Mouse (Mus musculus): Measurements from ENCODE around the gene Gm10300. TPM values are rescaled to one million over a fixed set of nuclear protein-coding genes. Genes with fewer than 3 reads are reported as not detected.

Gene Gm10300
- total RNA-seq, 2 experiments from 2014 or later = not detected

DNA sequence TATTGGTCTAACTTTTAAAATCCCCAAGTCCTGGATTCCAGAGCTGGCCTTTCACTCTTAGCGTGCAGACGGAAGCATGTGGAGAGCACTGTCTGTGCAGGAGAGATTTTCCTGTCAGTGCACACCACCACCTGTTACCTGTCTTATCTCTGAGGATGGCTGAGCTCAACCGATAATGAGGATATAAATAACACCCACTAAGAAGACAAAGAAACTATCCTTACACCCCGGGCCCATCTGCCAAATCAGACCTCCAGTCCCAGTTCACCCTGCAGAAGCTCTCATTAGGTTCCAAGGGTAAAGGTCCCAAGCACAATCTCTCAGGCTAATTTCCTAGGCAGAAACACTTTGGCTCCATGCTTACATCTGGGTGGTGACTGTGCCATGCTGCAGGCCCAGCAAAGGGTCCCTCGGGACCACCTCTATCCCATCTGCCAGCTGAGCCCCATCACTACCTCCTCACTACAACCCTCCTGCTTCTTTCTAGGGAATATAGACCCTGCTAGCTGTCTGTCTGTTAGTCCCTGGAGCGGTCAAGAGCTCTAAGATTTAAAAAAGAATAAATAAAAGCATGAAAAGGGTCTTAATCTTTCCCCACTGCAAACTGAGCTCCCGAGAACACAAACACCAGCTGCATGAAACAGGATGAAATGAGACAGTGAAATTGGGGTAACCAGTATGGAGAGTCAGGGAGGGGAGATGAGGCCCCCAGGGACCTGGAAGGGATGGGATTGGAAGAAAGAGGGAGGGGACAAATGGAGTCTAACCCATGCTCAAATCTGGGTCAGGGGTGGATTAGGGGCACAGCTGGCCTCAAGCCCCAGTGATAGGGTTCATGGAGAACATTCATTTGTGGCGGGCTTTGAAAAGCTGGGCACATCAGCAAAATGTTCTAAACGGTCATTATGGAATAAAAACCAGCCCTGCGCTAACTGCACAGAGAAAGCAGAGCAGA lies 22.9 kb upstream of the Gm10300 start:
- intact Hi-C loops (cut with DNase I) = no loop called here

DNA sequence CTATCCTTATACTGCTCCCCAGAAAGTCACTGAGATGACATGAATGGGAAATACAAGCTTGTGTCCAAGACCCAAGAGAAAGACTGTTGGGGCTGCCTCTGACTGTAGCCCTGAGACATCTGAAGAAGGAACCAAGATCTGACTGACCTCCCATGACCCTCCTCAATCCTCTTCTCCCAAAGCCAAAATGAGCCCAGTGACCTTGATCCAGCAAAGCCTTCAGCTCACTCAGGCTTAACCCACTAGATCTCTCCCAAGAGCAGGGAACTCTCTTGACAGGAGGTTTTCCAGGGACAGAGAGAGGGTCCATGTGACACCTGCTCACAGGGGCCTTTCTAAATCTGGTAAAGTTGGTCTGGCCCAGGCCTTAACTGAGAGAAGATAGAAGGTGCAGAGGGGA lies 17.2 kb upstream of the Gm10300 start:
- intact Hi-C loops (cut with DNase I) = no loop called here
- no peak for DNase-seq

More for the DNA sequence above, 22.9 kb upstream of the Gm10300 start:
- DNase-seq = no peak

DNA sequence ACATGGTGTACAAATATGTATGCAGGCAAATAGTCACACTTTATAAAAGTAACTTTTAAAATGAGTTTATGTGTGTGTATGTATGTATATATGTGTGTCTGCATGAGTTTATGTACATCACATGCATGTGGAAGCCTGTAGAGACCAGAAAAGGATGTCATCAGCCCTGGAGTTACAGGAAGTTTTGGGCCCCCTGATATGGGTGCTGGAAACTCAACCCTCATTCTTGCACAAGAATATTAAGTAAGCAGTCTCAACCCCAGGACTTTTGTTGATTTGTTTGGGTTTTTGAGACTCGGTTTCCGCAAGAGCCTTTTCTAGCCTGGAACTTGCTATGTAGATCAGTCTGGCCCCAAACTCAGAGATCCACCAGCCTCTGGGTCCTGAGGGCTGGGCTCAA lies 15.0 kb upstream of the Gm10300 start:
- no peak for DNase-seq
- intact Hi-C loops (cut with DNase I) = no loop called here

DNA sequence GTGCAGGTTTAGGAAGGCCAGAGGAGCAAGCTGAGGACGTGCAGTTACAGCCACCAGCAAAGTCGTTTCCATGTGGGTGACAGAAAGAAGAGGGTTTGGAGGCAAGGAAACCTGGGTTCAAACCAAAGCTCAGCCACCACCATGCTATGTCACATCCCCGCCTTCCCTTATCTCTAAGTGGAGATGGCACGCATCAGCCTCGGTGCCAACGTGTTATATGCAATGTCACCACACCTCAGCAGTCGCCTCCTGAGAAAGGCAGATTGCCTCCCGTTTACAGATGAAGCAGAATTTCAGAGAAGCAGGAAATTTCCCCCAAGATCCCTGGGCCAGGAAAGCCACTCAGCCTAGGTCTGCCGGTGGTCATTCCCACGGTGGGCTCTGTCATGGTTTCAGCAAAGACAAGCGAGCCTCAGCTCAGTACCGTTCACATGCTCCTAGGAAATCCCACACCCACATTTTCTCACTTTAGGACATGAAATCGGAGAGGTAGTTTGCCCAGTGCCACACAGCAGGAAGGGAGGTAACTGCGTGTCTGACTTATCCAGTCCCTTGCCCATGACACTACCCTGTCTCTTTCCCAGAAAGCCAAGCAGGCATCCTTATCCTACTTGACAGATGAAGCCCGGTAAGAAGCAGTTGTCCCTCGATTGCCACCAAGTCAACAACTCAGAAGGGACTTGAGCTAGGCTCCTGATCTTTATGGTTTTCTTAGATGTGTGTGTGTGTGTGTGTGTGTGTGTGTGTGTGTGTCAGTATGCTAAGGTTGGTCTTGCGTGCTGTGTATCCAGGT lies 14.3 kb upstream of the Gm10300 start:
- intact Hi-C loops (cut with DNase I) = no loop called here
- DNase-seq = no peak

DNA sequence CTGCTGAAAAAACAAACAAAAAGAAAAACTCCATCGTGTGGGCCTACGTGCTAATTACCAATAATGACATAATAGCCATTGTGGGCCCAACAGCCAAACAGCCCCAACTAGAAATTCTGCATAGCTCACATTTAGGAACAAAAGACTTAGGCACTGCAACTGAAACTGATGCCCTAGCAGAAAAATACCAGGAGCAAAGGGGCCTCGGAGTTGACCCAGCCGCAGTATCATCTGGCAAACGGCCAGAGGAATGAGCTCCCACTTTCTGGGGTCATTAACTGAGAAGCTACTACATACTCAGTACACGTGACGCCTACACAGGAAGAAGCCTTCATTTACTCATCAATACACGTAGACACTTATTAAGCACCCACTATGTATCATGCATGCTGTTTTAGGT lies 12.2 kb upstream of the Gm10300 start:
- DNase-seq = no peak
- intact Hi-C loops (cut with DNase I) = no loop called here

DNA sequence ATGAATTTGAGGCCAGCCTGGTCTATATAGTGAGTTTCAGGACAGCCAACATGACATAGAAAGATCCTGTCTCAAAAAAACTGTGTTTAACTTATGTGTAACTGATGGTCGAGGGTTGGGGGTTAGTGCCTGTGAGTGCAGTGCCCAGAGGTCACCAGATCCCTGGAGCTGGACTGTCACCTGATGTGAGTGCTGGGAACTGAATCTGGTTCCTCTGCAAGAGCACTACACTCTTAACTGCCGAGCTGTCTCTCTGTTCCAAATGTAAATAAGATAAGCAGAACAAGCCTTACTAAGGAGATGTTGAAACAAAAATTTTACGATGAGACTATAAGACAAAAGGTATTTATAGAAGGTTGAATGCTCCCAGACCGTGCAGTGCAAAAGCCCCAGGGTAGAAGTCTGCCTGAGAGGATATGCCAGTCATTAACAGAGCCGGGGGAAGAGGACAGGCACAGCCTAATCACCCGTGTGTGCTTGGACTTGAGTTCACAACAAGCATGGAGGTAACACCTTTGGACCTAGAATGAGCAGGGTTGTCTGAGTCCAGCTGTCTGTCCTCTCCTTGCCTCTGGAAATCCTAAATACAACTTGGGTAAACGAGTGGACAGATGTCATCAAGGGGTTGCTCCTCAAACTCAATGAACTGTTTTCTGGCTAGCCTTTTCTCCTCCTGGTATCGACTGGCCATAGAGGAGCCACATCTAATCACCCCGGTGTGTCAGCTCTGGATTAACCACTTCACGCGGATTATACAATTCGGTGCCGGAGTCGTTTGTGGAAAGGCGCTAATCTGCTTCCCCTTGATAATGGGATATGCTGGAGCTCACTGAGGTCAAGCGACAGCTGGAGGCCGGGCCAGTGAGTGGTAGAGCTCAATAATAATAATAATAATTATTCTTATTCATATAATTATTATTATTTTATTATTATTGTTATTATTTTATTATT lies 11.3 kb upstream of the Gm10300 start:
- intact Hi-C loops (cut with DNase I) = no loop called here
- DNase-seq = no peak

DNA sequence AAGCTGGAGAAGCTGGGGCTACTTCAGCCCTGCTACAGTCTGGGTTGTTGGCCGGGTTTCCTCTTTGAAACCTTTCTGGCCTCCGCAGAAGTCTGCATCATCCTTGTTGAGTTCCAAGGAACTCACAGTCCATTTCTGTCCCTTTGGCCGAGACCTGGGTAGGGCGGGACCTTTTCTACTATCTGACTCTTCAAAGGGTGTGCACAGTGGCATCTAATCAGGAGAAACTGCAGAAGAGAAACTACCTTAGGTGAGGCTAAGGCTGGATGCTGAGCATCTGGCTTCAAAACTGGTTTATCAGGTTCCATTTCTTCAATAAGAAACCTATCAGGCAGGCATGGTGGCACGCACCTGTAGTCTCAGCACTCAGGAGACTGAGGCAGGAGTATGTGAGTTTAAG lies 9.9 kb upstream of the Gm10300 start:
- intact Hi-C loops (cut with DNase I) = no loop called here
- no peak for DNase-seq

DNA sequence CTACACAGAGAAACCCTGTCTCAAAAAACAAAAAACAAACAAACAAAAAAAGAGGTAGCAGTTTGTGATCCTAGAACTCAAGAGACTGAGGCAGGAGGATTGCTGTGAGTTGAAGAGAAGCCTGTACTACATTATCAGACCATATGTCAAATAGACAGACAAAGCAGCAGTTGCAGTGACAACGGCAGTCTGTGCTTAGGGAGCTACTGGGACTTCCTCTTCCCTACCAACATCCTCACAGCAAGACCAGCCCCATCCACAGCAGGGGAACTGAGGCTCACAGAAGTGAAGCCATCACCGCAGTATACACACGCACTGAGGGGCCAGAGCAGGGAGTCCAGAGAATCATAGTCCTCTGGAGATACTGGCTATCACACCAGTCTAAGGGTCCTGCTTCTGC lies 8.9 kb upstream of the Gm10300 start:
- intact Hi-C loops (cut with DNase I) = no loop called here
- no peak for DNase-seq

DNA sequence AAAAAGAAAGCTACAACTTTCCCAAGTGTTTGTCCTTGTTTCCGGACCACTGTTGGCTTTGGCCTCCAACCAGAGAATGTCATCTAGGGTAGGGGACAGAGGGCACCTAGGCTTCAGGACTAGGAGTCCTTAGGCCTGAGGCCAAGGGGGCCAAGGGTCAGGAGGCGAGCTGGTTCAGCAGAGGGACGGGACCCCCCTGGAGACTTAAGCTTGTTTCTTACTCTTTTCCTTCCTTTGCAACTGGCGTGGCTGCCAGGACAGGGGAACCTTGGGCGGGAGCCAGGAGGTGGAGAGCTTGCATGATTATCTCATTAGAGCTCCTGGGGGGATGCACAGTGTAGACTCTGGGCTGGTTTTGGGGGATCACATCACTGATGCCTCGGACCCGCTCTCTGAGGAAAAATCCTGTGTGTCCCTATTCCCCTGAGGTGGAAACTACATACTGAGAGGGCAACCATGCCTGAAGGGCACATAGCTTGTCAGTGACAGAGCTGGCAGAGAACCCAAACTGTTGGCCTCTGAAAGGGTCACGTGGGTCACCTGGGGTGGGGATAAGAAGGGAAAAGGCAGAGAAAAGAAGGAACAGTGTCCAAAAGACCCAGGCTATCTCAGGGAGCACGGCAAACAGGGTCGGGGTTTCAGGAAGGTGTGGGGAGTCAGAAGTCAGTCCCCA lies 8.3 kb upstream of the Gm10300 start:
- DNase-seq = peak; percentile 51
- intact Hi-C loops (cut with DNase I) = no loop called here

DNA sequence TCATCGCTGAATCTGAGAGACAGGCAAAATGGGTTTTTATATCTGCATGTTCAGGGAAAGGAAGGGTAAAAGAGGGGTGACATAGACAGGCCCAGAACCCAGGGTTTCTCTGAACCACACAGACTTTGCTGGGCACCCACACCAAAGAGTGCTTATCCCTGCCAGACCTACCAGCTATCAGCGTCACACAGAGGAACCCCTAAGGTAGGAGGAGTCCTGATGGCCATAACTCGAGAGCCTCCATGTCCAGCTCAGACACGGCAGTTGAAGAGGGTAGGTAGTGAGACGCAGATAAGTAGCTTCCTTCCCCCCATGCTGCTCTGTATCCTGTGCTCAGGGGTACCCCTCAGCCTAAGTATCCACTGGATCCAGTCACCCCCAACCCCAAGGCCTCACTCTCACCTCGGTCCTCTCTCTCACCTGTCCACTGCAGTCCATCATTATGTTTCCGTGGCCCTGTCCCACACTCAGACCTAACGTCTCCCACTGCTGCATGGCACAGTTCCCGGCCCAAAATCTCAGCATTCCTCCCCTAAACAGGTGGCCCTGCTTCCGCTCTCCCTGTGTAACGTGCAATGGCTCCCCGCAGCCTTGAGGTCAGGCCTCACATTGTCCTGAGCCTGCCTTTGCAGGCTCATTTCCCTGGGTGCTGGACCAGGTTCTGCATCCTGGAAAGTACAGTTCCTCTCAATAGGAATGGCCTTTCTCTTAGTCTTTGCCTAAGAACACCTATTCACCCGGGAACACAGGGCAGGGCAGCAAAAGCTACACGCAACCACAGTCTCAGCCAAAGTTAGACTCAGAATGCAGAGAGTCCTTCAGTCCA lies 7.2 kb upstream of the Gm10300 start:
- intact Hi-C loops (cut with DNase I) = no loop called here
- DNase-seq = no peak

DNA sequence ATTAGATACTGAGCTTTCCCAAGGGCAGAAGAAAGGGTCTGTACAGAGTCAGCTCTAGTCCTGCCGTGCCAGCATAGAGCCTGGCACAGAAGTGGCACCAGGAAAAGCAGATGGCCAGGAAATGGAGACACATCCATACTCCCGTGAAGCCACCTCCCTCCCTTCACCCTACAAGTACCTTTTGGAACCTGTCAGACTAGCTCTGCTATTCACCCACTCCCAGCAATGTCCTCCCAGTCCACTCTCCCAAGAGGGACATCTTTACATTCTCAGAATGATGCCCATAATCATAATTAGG lies 6.6 kb upstream of the Gm10300 start:
- intact Hi-C loops (cut with DNase I) = no loop called here
- no peak for DNase-seq

DNA sequence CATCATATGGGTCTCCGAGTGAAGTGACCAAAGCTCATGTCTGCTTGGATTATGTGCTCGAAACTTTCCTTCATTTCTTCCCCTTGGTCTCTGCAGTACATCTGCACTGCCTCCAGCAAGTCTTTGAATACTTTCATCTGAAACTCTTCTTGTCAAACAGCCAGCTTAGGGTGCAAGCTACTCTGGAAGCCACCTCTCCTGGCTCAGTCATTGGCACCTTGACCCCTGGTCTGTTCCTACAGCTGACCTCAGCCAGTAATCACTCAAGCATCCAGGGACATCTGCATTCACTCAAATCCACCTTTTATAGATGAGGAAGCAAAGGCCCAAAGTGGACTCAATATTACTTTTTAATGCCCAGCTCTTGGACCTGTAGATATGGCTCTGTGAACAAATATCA lies 2.8 kb upstream of the Gm10300 start:
- no peak for DNase-seq
- intact Hi-C loops (cut with DNase I) = no loop called here

DNA sequence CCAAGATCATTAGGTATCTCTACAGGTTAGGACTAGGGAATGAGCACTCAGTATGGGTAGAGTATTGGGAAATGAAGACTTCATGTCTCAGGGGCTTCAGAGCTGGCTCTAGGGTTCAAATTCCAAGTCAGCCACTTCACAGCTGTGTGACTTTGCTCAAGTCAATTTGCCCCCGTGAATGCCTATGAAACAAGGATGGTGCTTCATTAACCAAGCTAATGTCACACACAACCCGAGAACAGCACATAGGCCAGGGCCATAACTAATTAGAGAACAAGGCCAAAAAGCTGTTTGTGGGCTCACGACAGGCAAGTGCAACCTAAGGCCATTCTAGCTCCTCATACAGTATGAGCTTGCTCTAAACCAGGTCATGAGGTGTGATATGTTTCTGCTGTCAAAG lies 2.3 kb upstream of the Gm10300 start:
- DNase-seq = no peak
- intact Hi-C loops (cut with DNase I) = no loop called here

DNA sequence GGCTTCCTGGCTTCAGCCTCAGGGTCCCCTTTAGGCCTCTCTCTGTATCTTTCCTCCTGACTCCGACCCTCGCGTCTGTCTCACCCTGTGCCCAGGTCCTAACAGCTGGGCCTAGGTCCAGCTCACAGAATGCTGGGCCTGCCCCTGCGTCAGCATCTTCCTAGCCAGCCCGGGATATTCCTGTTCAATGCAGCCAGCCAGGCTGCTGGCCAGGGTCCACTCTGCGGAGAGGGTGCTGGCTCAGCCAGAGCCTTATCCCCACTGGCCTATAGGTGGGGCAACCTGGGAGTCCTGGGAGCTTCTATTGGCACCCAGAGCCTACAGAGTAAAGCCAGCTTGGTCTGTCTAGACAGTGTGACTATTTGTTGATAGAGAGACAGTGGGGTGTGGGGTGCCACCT lies 1.6 kb upstream of the Gm10300 start:
- intact Hi-C loops (cut with DNase I) = no loop called here
- DNase-seq = no peak

DNA sequence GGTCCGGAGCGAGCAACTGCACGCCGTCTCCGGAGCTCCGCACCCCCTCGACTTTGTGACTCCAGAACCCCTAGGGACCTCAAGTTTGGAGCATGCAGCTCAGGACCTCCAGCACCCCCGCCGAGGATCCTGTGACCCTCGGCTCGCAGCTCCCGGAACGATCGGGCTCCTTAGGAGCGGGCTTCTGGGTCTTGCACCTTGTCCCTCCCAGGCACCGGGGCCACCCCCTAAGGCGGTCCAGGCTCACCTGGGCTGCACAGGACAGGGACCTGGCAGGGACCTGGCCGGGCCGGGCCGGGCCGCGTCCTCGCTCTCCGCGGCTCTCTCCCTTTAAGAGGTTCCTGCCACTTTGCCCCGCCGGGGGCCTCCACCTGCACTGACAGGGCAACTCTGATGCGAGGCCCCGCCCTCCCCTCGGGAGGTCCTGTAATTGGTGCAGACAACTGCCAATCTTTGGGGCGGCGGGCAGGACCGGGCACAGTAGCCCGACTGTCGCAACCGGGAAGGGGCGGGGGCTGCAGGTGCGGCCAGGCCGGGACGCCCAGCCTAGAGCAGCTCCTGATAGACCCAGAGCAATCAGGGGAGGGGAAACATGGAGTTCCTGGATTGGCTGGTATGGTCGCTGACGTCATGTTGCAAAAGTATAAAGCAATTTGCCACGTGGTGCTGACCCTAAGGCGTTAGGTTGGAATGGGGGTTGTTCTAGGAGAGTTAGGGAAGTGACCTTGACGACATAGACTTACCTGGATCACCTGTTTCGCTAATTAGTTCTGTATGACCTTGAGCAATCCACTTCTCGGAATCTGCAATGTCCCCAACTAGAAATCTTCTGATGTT lies 654 bp downstream of the Gm10300 start, which contains the start of gene Epb41:
Epb41 (minus strand) TSS at position 389 of the 837 bp plus-strand sequence.
- DNase-seq = peak; percentile 90
- intact Hi-C loops (cut with DNase I) = loop anchor here (5.0 kb wide), 2 partner anchors 173 to 213 kb away; no protein-coding TSS in a partner anchor

DNA sequence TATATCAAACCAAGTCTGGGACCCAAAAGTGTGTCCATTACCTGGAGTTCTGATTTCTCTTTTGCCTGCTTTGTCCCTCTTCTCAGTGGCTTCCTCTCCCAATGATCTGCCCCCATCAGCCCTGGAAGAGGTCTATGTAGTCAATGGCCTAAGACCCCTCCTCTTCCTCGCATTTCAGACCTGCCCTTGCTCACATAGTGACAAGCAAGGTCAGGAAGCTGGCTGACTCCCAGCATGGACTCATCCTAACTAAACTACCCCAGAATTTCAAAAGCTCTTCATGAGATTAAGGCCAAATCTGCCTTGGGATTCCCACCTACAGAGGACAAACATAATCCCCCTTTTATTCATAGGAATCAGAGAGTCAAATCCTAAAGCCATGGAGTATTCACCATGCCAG lies 1.3 kb downstream of the Gm10300 start:
- DNase-seq = no peak
- intact Hi-C loops (cut with DNase I) = loop anchor here (5.0 kb wide), 2 partner anchors 173 to 213 kb away; no protein-coding TSS in a partner anchor

DNA sequence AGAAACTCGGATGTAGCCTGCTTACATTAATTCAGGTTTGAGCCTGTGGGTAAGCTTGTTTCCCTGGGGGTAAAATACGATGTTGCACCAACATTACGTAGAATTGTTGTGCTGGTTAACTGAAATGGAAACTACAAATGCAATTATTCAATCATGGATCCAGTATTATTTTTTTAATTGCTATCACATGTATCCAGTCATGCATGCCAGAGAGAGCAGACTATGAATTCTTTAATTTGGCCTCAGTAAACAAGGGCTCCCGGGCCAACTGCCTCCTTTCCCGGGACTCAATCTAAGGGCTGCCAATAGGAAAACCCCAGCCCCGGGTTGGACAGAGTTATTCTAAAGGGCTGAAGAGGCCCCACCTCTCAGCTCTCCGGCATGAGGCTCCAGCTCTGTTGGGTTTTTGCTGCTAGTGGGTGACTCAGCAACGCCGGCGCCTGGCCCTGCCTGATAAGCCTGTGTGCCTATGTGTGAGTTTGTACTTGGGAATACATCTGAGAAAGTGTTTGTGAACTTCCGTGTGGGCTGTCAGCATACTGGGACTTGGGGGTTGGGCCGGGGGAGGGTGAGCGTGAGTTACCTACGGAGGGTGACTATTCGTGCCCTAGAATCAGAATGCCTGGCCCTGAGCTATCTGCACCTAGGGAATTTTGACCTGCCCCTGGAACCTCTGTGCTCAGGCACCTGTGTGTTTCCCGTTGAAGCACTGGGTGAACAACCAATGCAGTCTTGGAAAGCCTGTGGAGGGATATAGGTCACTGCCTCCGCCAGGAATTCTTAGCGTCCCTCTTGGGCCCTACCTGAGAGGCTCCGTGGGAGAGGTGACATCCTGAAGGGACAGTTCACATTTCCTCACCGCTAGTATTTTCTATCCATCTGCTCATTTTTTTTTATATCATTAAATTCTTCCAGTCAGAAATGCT lies 2.2 kb downstream of the Gm10300 start:
- intact Hi-C loops (cut with DNase I) = loop anchor here (5.0 kb wide), 2 partner anchors 174 to 214 kb away; no protein-coding TSS in a partner anchor
- no peak for DNase-seq

Data from left cerebral cortex, postnatal 4 days (tissue).